Mouse (Mus musculus): ENCODE data around the gene Rnf26.

The Rnf26 gene

DNA sequence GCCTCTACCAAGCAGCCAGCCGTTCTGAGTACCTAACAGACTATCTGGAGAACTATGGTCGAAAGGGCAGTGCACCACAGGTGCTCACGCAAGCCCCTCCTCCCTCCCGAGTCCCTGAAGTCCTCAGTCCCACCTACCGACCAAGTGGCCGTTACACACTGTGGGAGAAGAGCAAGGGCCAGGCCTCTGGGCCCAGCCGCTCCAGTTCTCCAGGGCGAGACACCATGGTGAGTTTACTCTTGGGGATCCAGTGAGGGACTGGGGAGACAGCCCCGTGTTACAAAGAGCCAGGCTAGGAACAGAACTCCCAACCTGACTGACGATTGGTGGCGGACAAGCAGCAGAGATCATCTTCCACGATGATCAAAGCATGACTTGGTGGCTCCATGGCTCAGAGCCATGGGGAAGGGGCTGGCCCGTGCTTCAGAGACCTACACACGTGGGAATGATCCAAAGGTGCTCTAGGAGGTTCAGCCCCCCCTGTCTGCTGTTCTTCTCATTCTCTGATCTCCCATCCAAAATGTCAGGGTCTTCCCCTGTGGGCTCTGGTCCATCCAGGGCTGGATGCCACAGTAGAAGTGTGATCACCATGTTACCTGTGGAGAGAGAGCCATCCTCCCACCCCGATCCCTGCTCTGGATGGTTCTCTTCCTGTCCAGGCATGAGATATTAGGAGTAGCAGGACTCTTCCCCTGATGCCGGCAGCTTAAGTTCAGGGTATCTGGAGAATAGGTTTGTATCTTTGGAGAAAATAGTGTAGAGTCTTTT is 37.1 kb downstream of the Rnf26 start:
- DNase-seq (ENCODE audit: low spot score in 2 of 2), result no peak

DNA sequence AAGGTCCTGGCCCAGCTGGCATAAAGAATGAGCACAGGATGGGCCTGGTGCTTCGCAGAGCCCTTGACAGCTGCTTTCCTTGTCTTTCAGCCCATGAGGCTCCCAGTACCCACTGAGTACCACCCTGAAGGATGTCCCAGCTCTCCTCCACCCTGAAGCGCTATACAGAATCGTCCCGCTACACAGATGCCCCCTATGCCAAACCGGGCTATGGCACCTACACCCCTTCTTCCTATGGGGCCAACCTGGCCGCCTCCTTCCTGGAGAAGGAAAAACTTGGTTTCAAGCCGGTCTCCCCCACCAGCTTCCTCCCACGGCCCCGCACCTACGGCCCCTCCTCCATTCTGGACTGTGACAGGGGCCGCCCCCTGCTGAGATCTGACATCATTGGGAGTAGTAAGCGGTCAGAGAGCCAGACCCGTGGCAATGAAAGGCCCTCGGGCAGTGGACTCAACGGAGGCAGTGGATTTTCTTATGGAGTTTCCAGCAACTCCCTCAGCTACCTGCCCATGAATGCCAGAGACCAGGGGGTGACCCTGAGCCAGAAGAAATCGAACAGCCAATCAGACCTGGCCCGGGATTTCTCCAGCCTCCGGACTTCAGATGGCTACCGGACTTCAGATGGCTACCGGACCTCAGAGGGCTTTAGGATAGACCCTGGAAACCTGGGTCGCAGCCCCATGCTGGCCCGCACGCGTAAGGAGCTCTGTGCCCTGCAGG is 37.9 kb downstream of the Rnf26 start:
- no peak for DNase-seq (ENCODE audit: low spot score in 2 of 2)

DNA sequence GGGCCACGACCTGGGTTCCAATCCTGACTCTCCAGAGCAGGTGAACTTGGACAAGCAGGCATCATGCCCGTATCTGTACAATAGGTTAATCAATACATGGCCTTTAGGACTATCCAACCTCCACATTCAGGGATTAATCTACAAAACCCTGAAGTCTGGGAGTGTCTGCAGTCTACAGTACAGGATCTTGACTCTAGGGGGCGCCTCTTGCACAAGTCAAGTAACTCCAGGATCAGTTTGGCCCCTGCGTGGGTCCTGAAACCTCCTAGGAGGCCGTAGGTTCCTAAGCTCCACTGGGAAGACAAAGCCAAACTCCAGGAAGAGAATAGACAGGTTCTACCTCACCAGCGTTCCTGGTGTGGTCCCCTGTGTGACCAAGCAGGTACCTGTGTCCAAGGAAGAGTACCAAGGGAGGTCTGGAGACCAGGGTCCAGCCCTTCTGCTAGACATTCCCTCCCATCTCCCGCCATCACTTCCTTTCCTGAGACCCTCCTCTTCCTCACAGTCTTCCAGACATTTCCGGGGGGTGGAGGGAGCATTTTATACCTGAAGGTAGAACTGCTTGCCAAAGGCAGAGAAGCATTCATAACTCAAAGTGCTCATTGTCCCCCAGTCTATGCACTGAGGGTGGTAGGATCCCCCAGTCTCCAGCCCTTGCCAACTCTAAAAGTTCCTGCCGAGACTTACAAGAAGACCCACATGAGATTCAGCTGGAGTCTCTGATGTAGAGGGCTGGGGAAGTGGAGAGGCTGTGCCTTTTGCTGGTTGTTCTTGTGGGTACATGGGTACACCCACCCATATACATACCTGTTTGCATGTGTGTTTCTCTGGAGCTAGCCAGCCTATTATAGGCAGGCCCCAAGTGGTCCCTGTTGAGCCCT is 38.7 kb downstream of the Rnf26 start:
- no peak for DNase-seq (ENCODE audit: low spot score in 2 of 2)

DNA sequence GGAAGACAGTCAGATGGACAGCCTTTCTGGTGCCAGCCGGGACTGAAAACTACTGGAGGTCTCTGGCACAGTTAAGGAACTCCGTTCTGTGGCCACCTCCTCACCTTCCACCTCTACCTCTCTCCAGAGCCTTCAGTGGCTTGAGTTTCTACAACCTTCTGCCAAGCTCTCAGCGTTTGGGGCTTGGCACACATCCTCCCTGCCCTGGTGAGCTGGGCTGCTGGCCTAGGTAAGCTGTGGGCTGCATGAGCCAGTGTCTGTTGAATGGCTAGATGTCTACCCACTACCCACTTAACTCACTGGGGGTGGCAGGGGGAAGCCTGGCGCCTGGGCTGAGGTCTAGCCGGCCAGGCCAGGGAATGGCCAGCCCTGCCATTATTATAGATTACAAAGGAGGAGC is 40.2 kb downstream of the Rnf26 start:
- no peak for DNase-seq (ENCODE audit: low spot score in 2 of 2)

DNA sequence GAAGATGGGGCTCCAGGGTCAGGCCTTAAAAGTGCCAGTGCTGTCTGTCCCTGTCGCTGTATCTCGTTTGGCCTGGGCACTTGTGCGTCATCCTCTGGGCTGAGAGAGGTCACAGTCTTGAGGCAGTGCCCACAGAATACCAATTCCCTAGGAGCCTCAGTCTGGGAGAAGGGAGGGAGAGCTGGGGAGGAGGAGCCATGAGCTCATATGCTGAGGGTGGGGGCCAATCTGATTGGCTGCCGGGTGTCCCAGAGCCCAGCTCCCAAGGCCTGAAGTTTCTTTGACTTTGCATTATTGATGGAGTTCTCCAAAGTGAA is 40.8 kb downstream of the Rnf26 start:
- DNase-seq (ENCODE audit: low spot score in 2 of 2), result no peak

DNA sequence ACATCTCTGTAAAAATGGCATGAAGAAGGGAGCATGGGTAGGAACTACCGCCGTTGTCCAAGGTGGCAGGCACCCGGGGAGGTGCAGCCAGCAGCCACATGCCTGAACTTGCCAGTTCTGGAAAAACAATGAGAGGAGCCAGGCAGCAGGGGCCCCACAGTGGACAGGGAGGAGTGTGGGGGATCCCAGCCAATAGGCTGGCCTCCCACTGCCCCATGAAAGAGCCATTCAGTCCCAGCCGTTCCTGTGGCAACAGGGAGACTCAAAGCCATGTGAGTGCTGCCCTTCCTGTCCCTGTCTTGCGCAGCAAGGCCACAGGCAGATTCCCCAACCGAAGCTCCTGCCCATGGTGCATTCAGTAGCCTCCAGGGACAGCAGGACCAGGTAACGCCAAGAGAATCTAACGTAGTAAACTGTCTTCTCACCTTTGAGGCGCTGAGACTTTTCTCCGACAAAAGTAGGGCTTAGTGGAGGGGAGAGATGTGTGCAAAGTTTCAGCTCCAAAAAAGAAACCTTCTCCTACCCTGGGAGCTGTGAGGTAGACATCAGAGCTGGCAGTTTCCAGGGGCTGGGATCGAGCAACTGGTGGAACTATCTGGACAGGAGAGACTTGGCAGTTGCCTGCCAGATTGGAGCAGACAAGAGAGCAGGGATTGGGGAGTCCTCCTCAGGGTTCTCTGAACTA is 41.3 kb downstream of the Rnf26 start:
- no peak for DNase-seq (ENCODE audit: low spot score in 2 of 2)

DNA sequence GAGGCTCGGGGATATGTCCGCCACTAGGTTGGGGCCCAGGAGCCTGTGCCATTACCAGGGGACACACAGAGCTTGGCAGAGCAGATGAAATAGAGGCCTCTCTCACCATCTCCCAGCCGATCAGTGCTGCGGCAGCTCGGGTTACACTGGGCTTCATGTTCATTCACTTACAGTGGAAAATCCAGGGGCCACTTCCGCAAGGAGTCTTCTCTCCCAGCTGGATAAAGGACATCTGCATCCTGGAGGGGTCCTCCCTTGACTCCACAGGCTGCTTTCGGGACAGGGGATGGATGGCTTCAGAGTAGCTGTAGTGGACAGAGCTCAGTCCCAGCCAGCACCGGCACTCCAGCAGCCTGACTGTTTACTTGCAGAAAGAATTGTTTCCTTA is 42.5 kb downstream of the Rnf26 start:
- DNase-seq (ENCODE audit: low spot score in 2 of 2), result no peak

DNA sequence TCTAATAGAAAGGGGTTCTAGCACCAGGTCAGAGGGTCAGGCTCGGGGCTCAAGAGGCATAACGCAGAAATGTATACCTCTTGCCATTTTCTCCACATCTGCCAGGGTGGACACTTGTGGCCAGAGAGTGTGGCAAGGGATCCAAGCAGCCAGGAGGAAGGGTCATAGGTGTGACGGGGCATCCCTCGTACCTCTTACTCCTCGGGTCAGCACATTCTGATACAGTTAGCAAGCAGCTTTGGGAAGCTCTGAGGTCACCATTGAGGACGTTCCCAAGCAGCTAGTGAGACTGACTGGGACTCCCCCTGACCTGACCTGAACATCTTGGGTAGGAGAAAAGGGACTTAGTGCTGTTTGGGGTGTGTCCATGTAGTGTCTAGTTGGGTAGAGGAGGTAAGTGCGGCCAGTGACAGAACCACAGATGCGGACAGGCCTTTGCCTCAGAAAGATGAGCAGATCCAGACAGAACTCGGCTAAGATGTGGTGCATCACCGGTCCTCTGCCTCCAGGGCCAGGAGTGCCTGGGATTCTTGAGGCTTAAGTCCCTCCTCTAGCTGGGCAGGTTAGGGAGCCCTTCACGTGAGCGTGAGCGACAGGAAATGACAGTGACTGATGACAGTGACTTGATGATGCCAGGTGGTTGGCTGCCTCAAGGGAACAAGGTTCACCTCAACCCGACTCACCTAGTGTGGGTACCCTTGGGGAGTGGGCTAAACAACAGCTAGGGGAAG is 43.0 kb downstream of the Rnf26 start:
- no peak for DNase-seq (ENCODE audit: low spot score in 2 of 2)

DNA sequence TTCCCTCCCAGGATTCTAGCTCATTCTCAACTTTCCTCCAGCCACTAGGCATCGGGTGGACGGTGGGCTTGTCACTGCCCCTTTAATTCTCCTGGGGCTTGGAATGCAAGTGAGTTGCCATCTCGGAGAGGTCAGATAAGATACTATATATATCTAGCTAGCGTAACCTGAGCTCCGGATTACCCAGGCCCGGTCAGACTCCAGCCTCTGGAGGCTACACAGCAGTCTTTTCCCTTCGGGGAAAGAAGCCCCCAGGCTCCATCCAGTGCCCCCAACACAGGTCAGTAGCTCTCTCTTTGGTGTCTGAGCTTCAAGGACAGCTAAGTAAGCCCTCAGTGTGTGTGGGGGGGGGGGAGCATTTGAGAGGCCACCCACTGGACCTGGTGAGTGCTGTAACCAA is 44.1 kb downstream of the Rnf26 start:
- no peak for DNase-seq (ENCODE audit: low spot score in 2 of 2)

DNA sequence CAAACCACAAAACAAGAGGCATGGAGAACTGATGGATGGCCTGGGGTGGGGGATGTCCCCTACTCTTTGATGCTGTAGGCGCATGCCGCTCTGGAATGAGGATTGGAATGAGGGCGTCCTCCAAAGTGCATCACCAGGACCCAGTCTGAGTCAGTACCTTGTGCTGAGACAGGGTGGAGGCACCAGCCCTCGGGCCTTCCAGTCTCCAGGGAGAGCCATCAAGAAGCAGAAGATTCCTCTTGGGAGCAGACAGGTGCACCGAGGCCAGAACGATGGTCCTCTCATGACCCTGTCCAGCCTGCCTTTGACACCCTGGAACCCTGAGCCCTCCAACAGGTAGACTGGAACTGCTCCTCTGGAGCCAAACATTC is 45.4 kb downstream of the Rnf26 start:
- DNase-seq (ENCODE audit: low spot score in 2 of 2), result no peak

DNA sequence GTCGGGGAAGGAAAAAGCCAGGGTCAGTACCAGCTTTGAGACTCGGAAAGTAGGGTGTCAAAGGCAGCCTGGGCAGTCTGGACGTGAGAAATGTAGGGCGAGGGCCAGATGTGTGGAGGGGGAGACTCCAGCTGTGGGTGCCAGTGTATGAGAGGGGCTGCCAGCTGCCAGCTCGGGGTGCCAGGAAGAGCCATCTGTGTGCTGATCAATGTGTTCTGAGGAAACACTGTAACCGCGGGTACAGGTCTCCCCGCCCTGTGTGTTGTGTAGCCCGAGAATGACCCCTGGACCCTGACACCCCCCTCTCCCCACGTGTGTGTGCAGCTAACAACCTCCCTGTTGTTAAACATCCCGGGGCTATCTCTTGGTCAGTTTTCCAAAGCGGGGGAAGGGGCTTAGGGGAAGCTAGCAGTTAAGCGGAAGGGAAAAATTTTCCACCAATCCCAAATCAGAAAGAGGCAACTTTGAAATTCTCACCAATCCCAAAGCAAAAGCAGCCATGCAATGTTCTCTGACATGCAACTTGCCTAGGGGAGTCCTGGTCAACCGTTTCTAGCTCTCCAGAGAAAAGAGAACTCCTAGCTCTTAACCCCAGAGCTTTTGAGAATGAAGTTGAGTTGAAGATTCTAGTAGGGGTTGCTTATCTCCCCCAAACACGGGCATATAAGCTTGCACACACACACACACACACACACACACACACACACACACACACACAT is 45.9 kb downstream of the Rnf26 start:
- no peak for DNase-seq (ENCODE audit: low spot score in 2 of 2)

DNA sequence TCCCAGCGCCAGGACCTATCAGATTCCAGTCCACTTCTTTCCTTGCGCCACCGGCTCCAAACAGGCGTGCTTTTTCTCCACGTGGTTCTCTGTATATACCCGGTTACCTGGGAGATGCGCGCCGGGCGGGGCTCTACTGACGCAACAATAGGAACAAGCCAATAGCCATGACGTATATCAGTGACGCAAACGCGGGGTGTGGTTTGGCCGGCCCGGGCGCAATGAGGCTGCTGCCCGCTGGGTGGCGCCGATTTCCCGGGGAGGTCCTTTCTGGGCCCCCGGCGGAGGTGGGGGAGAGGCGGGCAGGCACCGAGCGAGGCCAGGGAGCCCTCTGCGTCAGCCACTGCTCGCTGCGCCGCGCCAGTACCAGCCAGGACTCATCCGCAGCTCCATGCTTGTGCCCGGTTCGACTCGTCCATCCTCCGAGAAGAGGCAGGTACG is 46.5 kb downstream of the Rnf26 start, which contains the start of gene Usp2:
TSS of gene Usp2 (plus strand) at position 237 of the 441 bp plus-strand sequence.
- peak; percentile 98 to 99 for DNase-seq (ENCODE audit: low spot score in 2 of 2)

DNA sequence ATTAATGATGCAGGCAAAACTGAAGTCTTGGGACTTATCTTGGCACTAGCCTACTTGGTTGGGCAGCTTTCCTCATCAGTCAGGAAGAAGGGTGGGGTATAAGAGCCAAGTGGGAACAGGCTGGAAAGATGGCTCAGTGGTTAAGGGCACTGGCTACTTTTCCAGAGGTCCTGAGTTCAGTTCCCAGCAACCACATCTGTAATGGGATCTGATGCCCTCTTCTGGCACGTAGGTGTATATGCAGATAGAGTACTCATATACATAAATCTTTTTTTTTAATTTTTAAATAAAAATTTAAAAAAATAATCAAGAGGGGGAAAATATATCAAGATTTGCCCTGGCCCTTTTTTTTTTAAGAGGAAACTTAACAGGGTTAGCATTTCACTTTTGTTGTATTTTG is 48.1 kb downstream of the Rnf26 start:
- DNase-seq (ENCODE audit: low spot score in 2 of 2), result no peak

DNA sequence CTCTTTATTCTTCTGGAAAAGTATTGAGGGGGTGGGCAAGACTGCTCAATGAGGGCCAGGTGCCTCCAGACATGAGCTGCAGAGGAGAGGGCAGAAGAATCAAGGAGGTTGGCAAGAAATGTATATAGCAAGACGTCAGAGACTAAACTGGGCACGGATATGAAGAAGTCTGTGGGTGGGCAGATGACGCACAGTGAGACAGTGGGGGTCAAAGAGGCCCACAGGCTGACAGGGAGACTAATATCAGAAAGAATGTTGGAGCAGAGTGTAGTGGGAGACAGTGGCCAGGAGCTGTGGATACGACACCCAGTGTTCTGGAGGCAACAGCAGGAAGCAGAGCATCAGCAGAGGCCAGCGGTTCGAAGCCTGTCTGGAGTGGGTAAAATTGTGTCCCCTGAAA is 54.7 kb downstream of the Rnf26 start:
- no peak for DNase-seq (ENCODE audit: low spot score in 2 of 2)

DNA sequence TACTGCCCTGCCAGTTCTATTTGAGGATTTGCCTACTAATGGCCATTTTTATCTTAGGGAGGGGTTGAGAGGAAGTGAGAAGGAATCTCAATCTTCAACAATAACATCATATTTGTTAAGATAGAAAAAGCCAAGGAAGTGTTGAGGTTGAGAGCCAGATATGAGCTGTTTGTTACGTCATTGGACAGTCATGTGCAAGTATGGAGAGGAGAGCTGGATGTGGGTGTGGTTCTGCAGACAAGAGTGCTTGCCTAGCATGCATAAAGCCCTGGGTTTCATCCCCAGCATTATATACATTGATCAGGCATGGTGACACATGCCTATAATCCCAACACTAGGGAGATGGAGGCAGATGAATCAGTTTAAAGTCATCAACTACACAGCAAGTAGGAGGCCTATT is 59.4 kb downstream of the Rnf26 start:
- no peak for DNase-seq (ENCODE audit: low spot score in 2 of 2)

DNA sequence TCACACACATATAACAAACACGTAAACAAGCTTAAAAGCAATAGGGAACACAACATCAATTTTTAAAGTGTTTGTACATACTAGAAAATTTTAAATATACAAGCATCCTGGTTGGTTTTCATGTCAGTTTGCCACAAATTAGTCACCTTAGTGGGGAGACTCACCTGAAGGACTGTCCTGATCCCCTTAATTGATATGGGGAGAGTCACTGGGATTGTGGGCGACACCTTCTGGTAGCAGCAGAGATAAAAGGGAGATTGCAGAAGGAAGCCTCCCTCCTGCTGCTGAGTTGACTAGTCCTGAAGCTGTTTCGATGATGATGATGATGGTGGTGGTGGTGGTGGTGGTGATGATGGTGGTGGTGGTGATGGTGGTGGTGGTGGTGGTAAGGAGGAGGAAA is 60.5 kb downstream of the Rnf26 start:
- DNase-seq (ENCODE audit: low spot score in 2 of 2), result no peak

DNA sequence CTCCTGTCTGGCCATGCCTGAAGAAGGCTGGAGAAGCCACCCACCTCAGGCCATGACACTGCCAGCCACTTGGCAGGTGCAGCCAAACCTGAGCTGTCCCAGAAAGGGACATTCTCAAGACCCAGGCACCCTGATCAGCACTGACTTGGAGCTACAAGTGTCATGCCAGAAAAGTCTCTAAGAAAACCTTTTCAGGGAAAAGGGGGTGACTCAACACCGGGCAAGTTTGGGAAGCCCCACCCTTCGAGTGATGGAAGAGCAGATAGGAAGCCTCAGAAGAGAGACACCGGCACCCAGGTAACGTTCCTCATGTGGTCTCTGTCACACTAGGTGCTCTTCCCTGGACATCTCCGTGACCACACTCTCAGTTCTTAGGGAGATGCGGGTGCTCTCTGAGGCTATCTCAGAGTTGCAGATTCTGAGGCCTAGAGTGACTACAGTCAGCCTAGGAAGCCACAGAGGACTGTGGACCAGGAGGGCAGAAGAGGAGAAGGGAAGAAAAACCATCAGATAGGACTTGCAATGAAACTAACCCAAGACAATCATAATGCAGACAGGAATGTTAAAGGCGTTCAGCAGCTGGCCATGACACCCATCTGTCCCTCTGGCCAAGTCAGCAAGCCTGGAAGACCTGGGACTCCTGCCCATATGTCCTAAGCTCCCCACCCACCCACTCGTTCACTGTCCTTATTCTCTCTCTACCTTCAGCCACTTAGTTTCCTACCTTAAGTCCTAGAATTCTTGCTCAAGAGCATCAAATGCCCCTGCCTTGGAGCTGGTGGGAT is 63.7 kb downstream of the Rnf26 start:
- no peak for DNase-seq (ENCODE audit: low spot score in 2 of 2)

DNA sequence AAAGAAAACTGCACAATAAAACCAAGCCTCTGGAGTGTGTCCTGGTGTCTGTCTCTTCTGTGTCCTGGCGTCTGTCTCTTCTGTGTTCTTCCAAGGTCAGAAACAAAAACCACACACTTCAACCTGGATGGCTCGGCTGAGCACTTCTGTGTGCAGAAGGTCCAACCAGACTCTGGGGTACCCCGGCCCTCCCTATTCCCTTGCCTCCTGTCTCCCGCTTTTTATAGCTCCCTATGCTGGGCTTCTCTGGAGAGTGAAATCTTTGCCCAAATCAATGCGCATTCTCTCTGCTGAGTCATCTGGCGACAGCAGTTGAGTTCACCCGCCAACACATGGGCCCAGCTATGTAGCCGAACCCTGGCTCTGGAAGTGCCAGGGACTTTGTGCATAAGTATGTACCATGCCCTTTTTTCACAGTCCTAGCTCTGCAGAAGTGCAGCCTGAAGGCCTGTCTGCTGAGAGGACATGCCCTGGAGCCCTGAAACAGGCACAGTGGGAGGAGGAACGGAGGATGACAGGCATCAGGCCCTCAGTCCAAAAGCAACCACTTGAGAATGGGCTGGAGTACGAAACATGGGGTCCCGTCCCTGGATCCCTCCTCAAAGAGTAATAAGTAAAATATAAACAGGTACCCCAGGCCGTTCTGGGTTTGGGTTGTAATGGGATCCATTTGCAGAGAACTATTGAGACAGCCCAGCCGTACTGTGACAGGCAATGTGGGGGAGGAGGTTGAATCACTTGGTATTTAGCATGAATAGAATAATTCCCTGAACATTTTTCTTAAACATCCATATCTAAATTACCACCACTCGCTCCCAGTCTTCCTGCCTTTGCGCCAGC is 64.6 kb downstream of the Rnf26 start:
- no peak for DNase-seq (ENCODE audit: low spot score in 2 of 2)
